Comparison of ENCODE assay signal across 8 mouse cellular contexts in genomic region chr8:87233805-87234331, GRCm38 (mm10).
A peak's percentile ranks its signal among the peaks of the same experiment; 100 is the strongest.
DNase-seq lines count a peak whose midpoint lies in the region; ATAC-seq lines count a peak whose summit lies in the region.
"Had no signal": no experiment of that assay in that cellular context is flagged by ENCODE, and none has a peak within 500 bp of the region (broad histone marks: within the 10 kb centered on the region; RNA-seq: fewer than 3 reads in every experiment).

No protein-coding gene starts in this region.

- H3K36me3 ChIP-seq in hindbrain, embryonic 12.5 days, result no peaks in the 10 kb centered on the region
- H3K36me3 ChIP-seq in midbrain, embryonic 16.5 days (ENCODE audit: control insufficient read depth, insufficient read depth, low read length), result no peaks in the 10 kb centered on the region
- H3K36me3 ChIP-seq: heart, embryonic 15.5 days had no signal

- H3K4me3 ChIP-seq in hindbrain, embryonic 12.5 days, result no peak overlapping the region
- no peak overlapping the region for H3K4me3 ChIP-seq in midbrain, embryonic 16.5 days (ENCODE audit: low read depth, low read length)
- H3K4me3 ChIP-seq: heart, embryonic 15.5 days had no signal

- peaks cover 55% of the 10 kb centered on the region for H3K4me1 ChIP-seq in hindbrain, embryonic 12.5 days
- H3K4me1 ChIP-seq in midbrain, embryonic 16.5 days (ENCODE audit: control insufficient read depth, insufficient read depth, low read length), result peaks cover 35% of the 10 kb centered on the region

- H3K4me2 ChIP-seq in hindbrain, embryonic 12.5 days (replicated peaks), result peak overlapping the region; percentile 5
- no peak overlapping the region for H3K4me2 ChIP-seq in midbrain, embryonic 16.5 days (ENCODE audit: low read length)
- H3K4me2 ChIP-seq: heart, embryonic 15.5 days had no signal

- H3K27ac ChIP-seq in hindbrain, embryonic 12.5 days, result peak overlapping the region; percentile 3
- H3K27ac ChIP-seq in midbrain, embryonic 16.5 days (ENCODE audit: low read length), result no peak overlapping the region
- H3K27ac ChIP-seq: heart, embryonic 15.5 days had no signal

- WGBS in hindbrain, embryonic 12.5 days, result 29% methylated on average over 10 of the region's 10 CpGs
- WGBS in midbrain, embryonic 16.5 days, result 30% methylated on average over 10 of the region's 10 CpGs

- DNase-seq in cerebellum, adult 18-20 months, result peak; percentile 90 to 97
- DNase-seq in cerebellum, postnatal 25 days, result peak; percentile 92 to 94
- no peak for DNase-seq in urinary bladder, postnatal 10 days (ENCODE audit: low spot score)
- no peak for DNase-seq in urinary bladder, postnatal 25 days (ENCODE audit: low spot score)
- no peak for DNase-seq in gastrocnemius, postnatal 4 days (ENCODE audit: low spot score in 2 of 2)

- H3K9me3 ChIP-seq in hindbrain, embryonic 12.5 days (replicated peaks), result no peaks in the 10 kb centered on the region
- no peaks in the 10 kb centered on the region for H3K9me3 ChIP-seq in midbrain, embryonic 16.5 days (replicated peaks; ENCODE audit: control insufficient read depth, low read length, poor library complexity, severe bottlenecking)
- H3K9me3 ChIP-seq: heart, embryonic 15.5 days had no signal

- H3K9ac ChIP-seq in hindbrain, embryonic 12.5 days, result no peak overlapping the region
- H3K9ac ChIP-seq in midbrain, embryonic 16.5 days (ENCODE audit: low read depth, low read length), result no peak overlapping the region
- H3K9ac ChIP-seq: heart, embryonic 15.5 days had no signal

- ATAC-seq in hindbrain, embryonic 12.5 days (ENCODE audit: low FRiP score), result peak; percentile 57; the same call in 1 of the 2 replicates
- ATAC-seq in midbrain, embryonic 16.5 days, result peak; percentile 47

- H3K27me3 ChIP-seq in hindbrain, embryonic 12.5 days, result peaks cover 14% of the 10 kb centered on the region
- no peaks in the 10 kb centered on the region for H3K27me3 ChIP-seq in midbrain, embryonic 16.5 days (ENCODE audit: control insufficient read depth, insufficient read depth, low read depth, low read length)

Comparison
In these comparisons a context has a peak if more than half of its experiments do, and no peak if none do; other contexts are left out.
1. DNase-seq: peak in cerebellum, adult 18-20 months (2 of 2) and cerebellum, postnatal 25 days (2 of 2); none in urinary bladder, postnatal 10 days (single experiment), urinary bladder, postnatal 25 days (single experiment) and gastrocnemius, postnatal 4 days (0 of 2).